Mouse (Mus musculus) kidney, embryonic 15.5 days (tissue): ENCODE measurements around the gene Fam110a. TPM values are rescaled to one million over a fixed set of nuclear protein-coding genes. Genes with fewer than 3 reads are reported as not detected.

Source experiments
- ATAC-seq: fragments of 200-750 bp; cut with Nextera tagmentation; replicated peaks from 2 replicates; pipeline ENCODE4 v1.8.0; 2017; ENCODE audit warnings: moderate TSS enrichment; ENCODE audit not compliant: low FRiP score
- H3K27ac ChIP-seq: fragments of 300-500 bp; sonication (generic); 2 replicates; pipeline ENCODE4 v1.5.1; 2015; ENCODE audit warnings: mild to moderate bottlenecking, inconsistent platforms
- H3K27me3 ChIP-seq: fragments of 300-500 bp; sonication (generic); 2 replicates; pipeline ENCODE4 v1.6.1; 2015; ENCODE audit warnings: inconsistent platforms
- H3K36me3 ChIP-seq: fragments of 300-500 bp; sonication (generic); 2 replicates; pipeline ENCODE4 v1.6.1; 2015; ENCODE audit warnings: inconsistent platforms
- H3K4me1 ChIP-seq: fragments of 300-500 bp; sonication (generic); 2 replicates; pipeline ENCODE4 v1.6.1; 2015; ENCODE audit warnings: inconsistent platforms
- H3K4me2 ChIP-seq: fragments of 300-500 bp; sonication (generic); 2 replicates; pipeline ENCODE4 v1.6.1; 2015; ENCODE audit warnings: moderate library complexity, mild to moderate bottlenecking, inconsistent platforms
- H3K4me3 ChIP-seq: fragments of 300-500 bp; sonication (generic); replicated peaks from 2 replicates; pipeline ENCODE4 v1.5.1; 2015; ENCODE audit warnings: mild to moderate bottlenecking, inconsistent platforms
- H3K9ac ChIP-seq: fragments of 300-500 bp; sonication (generic); 2 replicates; pipeline ENCODE4 v1.6.1; 2015; ENCODE audit warnings: mild to moderate bottlenecking, inconsistent platforms
- H3K9me3 ChIP-seq: fragments of 300-500 bp; sonication (generic); replicated peaks from 2 replicates; pipeline ENCODE4 v1.6.1; 2016; ENCODE audit warnings: inconsistent platforms
- WGBS: fragments of 180-500 bp; shearing (Covaris S2); methylation state at CpG from one replicate; pipeline ENCODE4 v1.1.7; 2015; ENCODE audit warnings: mixed read lengths; 5-methylcytosine and 5-hydroxymethylcytosine counted together
- polyA plus RNA-seq: library from polyadenylated mRNA; unstranded; fragments of >200 nt; fragmentation: Nextera tagmentation; extraction: Ambion mirVana; gene quantifications from 2 replicates; pipeline ENCODE4 v1.2.1, GENCODE M21; 2015

The Fam110a gene
- polyA plus RNA-seq, 1 experiment from 2014 or later: 29.1 TPM

GRCm38 (mm10) chr2:151994350-151995122, 14.5 kb upstream of the Fam110a start:
- no peak overlapping the region for H3K9ac ChIP-seq
- H3K27ac ChIP-seq: no peak overlapping the region
- H3K4me1 ChIP-seq: peaks cover 51% of the 10 kb centered on the region
- H3K4me2 ChIP-seq: peak overlapping the region; percentile 56
- no peaks in the 10 kb centered on the region for H3K36me3 ChIP-seq
- H3K9me3 ChIP-seq: no peaks in the 10 kb centered on the region
- H3K27me3 ChIP-seq: peaks cover 57% of the 10 kb centered on the region
- H3K4me3 ChIP-seq: peak overlapping the region; percentile 21
- 6% methylated on average over 22 of the region's 22 CpGs for WGBS
- peak; percentile 15; the same call in 1 of the 2 replicates for ATAC-seq

DNA sequence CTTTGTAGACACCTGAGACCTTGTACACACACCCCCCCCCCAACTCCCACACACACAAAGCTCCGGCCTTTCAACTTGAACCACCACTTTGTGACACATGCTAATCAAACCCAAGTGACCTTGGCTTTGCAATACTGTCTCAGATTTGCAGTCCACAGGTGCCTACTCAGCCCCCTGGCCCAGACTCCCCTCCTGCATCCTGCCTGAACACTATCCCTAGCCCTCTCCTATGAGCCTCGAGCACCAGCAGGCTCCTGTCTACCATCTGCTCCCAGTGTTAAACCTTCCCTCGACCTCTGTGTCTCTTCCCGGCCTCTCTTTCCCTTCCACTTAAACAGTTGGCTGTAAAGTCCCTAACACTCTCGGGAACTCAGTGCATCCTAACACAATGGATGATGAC, 11.4 kb upstream of the Fam110a start:
- no peaks in the 10 kb centered on the region for H3K36me3 ChIP-seq
- no peak overlapping the region for H3K4me3 ChIP-seq
- 22% methylated on average over 5 of the region's 5 CpGs for WGBS
- no peak overlapping the region for H3K9ac ChIP-seq
- H3K4me1 ChIP-seq: peaks cover 25% of the 10 kb centered on the region
- no peak overlapping the region for H3K27ac ChIP-seq
- no peak for ATAC-seq
- peaks cover 33% of the 10 kb centered on the region for H3K27me3 ChIP-seq
- no peaks in the 10 kb centered on the region for H3K9me3 ChIP-seq
- no peak overlapping the region for H3K4me2 ChIP-seq

GRCm38 (mm10) chr2:151990985-151991394, 11.0 kb upstream of the Fam110a start:
- Histone ChIP-seq H3K4me3 (no peak overlapping the region), H3K9me3 (no peaks in the 10 kb centered on the region), H3K9ac (no peak overlapping the region), H3K4me2 (no peak overlapping the region), H3K27ac (no peak overlapping the region), H3K27me3 (peaks cover 29% of the 10 kb centered on the region), H3K36me3 (no peaks in the 10 kb centered on the region), H3K4me1 (peaks cover 24% of the 10 kb centered on the region)
- WGBS: 34% methylated on average over 1 of the region's 1 CpGs
- ATAC-seq: no peak

DNA sequence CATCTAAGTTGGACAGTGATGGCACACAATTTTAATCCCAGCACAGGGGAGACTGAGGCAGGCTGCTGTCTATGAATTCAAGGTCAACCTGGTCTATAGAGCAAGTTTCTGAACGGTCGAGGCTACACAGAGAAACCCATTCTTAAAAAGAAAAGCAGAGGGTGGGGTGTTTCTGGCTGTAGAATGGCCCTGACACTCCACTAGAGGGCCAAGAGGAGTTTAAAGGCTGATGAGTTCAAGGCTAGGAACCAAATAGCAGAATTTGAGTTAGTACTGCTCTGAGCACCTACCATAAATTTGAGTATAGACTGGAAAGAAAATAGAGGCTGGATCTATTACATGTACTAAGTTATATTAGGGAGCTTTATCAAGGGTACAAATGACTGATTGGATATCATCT, 9.0 kb upstream of the Fam110a start:
- Histone ChIP-seq H3K27me3 (peaks cover 14% of the 10 kb centered on the region; the same call in 1 of the 2 replicates), H3K4me3 (no peak overlapping the region), H3K4me2 (no peak overlapping the region), H3K9me3 (no peaks in the 10 kb centered on the region), H3K4me1 (peaks cover 29% of the 10 kb centered on the region), H3K9ac (no peak overlapping the region), H3K36me3 (no peaks in the 10 kb centered on the region), H3K27ac (no peak overlapping the region)
- WGBS: 69% methylated on average over 2 of the region's 2 CpGs
- no peak for ATAC-seq

DNA sequence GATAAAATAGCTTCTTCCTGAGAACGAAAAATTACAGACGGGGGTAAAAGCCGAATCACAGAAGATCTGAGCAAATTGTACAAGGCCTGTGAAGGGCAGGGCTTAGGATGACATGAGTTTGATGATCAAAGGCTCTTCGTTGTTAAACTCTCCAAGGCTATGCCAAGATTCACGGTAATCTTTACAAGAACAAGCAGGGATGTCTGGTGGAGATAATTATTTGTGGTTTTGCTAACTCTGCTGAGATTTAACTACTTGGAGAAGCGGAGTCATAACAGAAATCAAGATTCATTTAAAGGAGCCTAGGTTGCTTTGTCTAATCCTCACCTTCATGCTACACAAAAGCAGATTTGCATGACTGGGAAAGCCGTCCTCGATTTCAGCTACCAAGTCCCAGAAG, 6.9 kb upstream of the Fam110a start:
- Histone ChIP-seq H3K9ac (no peak overlapping the region), H3K36me3 (no peaks in the 10 kb centered on the region), H3K27ac (no peak overlapping the region), H3K4me2 (no peak overlapping the region), H3K4me1 (peaks cover 28% of the 10 kb centered on the region), H3K9me3 (no peaks in the 10 kb centered on the region), H3K4me3 (no peak overlapping the region), H3K27me3 (no peaks in the 10 kb centered on the region)
- WGBS: 84% methylated on average over 8 of the region's 8 CpGs
- no peak for ATAC-seq

DNA sequence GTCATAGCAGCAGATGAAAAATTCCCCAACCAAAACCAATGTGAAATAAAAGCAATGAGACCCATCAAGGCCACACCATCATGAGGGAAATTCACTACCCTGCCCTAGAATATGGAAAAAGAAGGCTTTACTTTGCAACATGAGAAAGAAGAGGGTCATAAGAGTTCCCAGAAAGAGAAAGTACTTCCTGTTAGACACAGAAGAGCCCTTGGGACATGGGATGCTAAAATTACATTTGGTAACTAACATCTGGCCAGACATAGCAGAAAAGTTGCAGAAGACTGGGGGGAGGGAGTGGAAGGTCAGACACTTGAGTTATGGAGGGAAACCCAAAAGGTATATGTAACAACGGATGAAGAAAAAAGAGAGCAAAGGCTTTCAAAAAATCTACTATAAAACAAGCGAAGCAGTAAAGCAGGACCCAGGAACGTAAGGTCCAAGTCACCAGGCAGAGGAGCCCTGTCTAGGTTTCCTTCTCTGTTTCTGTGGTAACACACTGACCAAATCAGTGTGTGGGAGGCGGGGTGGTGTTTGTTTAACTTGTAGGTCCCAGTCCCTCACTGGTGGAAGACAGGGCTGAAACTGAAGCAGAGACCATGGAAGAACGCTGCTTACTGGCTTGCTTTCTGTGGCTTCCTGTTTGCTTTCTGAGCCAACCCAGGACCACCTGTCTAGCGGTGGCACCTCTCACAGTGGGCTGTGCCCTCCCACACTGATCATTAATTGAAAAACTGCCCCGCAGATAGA, 5.6 kb upstream of the Fam110a start:
- H3K27me3 ChIP-seq: no peaks in the 10 kb centered on the region
- peak overlapping the region; percentile 60 for H3K27ac ChIP-seq
- no peaks in the 10 kb centered on the region for H3K9me3 ChIP-seq
- 26% methylated on average over 7 of the region's 7 CpGs for WGBS
- H3K4me2 ChIP-seq: 0 out of 2 replicates have a peak overlapping the region, but pooled peaks have one; percentile 1
- no peak overlapping the region for H3K9ac ChIP-seq
- H3K4me3 ChIP-seq: no peak overlapping the region
- H3K4me1 ChIP-seq: peaks cover 21% of the 10 kb centered on the region
- peak; percentile 84 for ATAC-seq
- no peaks in the 10 kb centered on the region for H3K36me3 ChIP-seq

- Histone ChIP-seq H3K9me3 (no peaks in the 10 kb centered on the region), H3K27ac (peak overlapping the region; percentile 34; the same call in 1 of the 2 replicates), H3K27me3 (no peaks in the 10 kb centered on the region), H3K9ac (no peak overlapping the region), H3K4me3 (no peak overlapping the region), H3K4me1 (peaks cover 33% of the 10 kb centered on the region), H3K4me2 (no peak overlapping the region), H3K36me3 (no peaks in the 10 kb centered on the region)
- WGBS: 39% methylated on average over 9 of the region's 9 CpGs
- no peak for ATAC-seq
Measured at GRCm38 (mm10) chr2:151984019-151984418, 4.0 kb upstream of the Fam110a start.

DNA sequence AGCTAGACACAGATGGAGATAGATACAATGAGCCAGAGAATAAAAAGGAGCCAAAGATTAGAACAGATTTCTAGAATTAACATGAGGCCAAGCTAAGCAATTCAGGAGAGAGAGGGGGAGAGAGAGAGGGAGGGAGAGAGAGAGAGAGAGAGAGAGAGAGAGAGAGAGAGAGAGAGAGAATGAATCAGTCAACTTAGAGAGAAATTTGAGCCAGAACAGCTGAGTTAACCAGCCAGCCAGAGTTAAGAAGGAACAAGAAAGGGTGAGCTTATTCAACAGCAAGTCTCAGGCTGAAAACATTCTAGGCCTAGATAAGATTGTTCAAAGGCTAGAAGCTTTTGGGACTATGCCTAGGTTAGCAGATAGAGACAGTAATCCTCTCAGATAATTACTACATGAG, 2.5 kb upstream of the Fam110a start:
- Histone ChIP-seq H3K4me1 (peaks cover 49% of the 10 kb centered on the region), H3K4me3 (no peak overlapping the region), H3K27me3 (no peaks in the 10 kb centered on the region), H3K9me3 (no peaks in the 10 kb centered on the region), H3K36me3 (no peaks in the 10 kb centered on the region), H3K9ac (no peak overlapping the region), H3K27ac (no peak overlapping the region), H3K4me2 (no peak overlapping the region)
- no peak for ATAC-seq

- Histone ChIP-seq H3K4me3 (no peak overlapping the region), H3K36me3 (no peaks in the 10 kb centered on the region), H3K4me2 (no peak overlapping the region), H3K27me3 (no peaks in the 10 kb centered on the region), H3K9ac (no peak overlapping the region), H3K27ac (no peak overlapping the region), H3K9me3 (no peaks in the 10 kb centered on the region), H3K4me1 (peaks cover 59% of the 10 kb centered on the region)
- WGBS: 78% methylated on average over 6 of the region's 6 CpGs
- no peak for ATAC-seq
Measured at GRCm38 (mm10) chr2:151981268-151981667, 1.2 kb upstream of the Fam110a start.

GRCm38 (mm10) chr2:151980355-151980693, 305 bp upstream of the Fam110a start:
- 40% methylated on average over 3 of the region's 3 CpGs for WGBS
- peak overlapping the region; percentile 82 for H3K27ac ChIP-seq
- no peaks in the 10 kb centered on the region for H3K9me3 ChIP-seq
- peaks cover 58% of the 10 kb centered on the region for H3K4me1 ChIP-seq
- peak overlapping the region; percentile 87 for H3K9ac ChIP-seq
- H3K27me3 ChIP-seq: no peaks in the 10 kb centered on the region
- H3K4me2 ChIP-seq: peak overlapping the region; percentile 80
- no peaks in the 10 kb centered on the region for H3K36me3 ChIP-seq
- peak overlapping the region; percentile 81 for H3K4me3 ChIP-seq
- no peak; the same call in 1 of the 2 replicates for ATAC-seq

- Histone ChIP-seq H3K9ac (no peak overlapping the region), H3K9me3 (no peaks in the 10 kb centered on the region), H3K36me3 (no peaks in the 10 kb centered on the region), H3K27me3 (peaks cover 12% of the 10 kb centered on the region), H3K27ac (peak overlapping the region; percentile 33; the same call in 1 of the 2 replicates), H3K4me2 (peak overlapping the region; percentile 80), H3K4me3 (0 out of 2 replicates have a peak overlapping the region, but pooled peaks have one; percentile 81), H3K4me1 (peaks cover 62% of the 10 kb centered on the region)
- no peak for ATAC-seq
- 65% methylated on average over 6 of the region's 6 CpGs for WGBS
Measured at GRCm38 (mm10) chr2:151978494-151978893, 1.5 kb downstream of the Fam110a start.

DNA sequence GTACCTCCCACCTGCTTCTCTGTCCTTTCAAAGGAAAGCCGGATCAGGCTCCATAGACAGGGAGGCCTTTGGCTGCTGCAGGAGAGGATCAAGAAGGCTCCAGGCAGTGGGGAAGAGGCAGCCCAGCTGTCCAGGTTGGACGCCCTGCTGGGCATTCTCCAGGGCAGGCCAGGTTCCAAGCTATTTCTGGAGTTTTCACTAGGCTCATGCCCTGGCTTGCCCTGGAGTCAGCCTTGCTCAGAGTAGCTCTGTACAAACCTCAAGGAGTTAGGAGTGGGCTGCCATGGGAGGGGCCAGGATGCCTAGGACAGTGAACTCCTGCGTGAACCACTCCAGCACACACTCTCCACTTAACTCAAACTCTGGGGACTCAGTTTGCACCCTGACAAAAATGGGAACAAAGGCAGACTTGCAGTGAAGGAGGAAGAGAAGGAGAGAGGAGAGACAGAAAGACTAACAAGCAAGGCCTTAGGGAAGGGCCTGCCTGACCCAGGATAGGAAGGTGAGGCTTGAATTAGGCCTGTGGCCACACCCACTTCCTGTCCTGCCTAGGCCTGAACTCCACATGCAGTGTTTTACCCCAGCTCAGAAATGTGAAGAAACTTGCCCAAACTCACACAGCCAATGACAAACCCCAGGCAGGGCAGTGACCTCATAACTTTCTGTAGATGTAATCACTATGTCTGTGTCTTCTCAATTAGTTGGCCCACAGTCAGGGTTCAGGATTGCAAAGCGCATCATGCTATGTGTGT, 2.2 kb downstream of the Fam110a start:
- H3K4me2 ChIP-seq: peak overlapping the region; percentile 80
- no peak overlapping the region for H3K9ac ChIP-seq
- H3K36me3 ChIP-seq: no peaks in the 10 kb centered on the region
- no peaks in the 10 kb centered on the region for H3K9me3 ChIP-seq
- H3K4me1 ChIP-seq: peaks cover 68% of the 10 kb centered on the region
- H3K27ac ChIP-seq: peak overlapping the region; percentile 30; the same call in 1 of the 2 replicates
- H3K4me3 ChIP-seq: no peak overlapping the region
- WGBS: 80% methylated on average over 4 of the region's 4 CpGs
- no peak for ATAC-seq
- H3K27me3 ChIP-seq: peaks cover 16% of the 10 kb centered on the region
